Mouse (Mus musculus): ENCODE measurements at regions not wholly inside any gene's neighbourhood (a gene's known extent, or its start where the extent isn't known, plus 50 kb on each side); places are given as distances from the start of the nearest gene placed in this dataset.

GRCm38 (mm10) chr12:47466740-47467139 is 648.0 kb upstream of the Nova1 start:
- DNase-seq (ENCODE audit: low read depth, low spot score), result no peak
- H3K9ac ChIP-seq (ENCODE audit: insufficient read depth, low read depth, low read length, poor library complexity, severe bottlenecking), result no peak overlapping the region
- in situ Hi-C loops (cut with MboI; ENCODE audit: low sequenced_read_pairs in 2 of 2, unreplicated experiment in 2 of 2), result no loop called here
- no peak overlapping the region for H3K4me3 ChIP-seq (ENCODE audit: insufficient read depth in 1 of 2, low read depth in 1 of 2, low read length in 2 of 2, poor library complexity in 1 of 2, severe bottlenecking in 1 of 2)
- no peaks in the 10 kb centered on the region for H3K36me3 ChIP-seq (ENCODE audit: control insufficient read depth, insufficient read depth, low read length, poor library complexity, severe bottlenecking)
- H3K27ac ChIP-seq (ENCODE audit: insufficient read depth, low read depth, low read length, poor library complexity, severe bottlenecking), result no peak overlapping the region
- no peaks in the 10 kb centered on the region for H3K9me3 ChIP-seq (ENCODE audit: control insufficient read depth, insufficient read depth, low read depth, low read length)
- TF ChIP-seq MAFK (IDR thresholded peaks at IDR 0.05; ENCODE audit: insufficient read depth, low read depth, low read length), result no peak
- no peak for TF ChIP-seq CHD2 (IDR thresholded peaks at IDR 0.05; ENCODE audit: low read depth, low read length)
- no peak for TF ChIP-seq ZNF384 (IDR thresholded peaks at IDR 0.05; ENCODE audit: low read depth, low read length)
- TF ChIP-seq ZC3H11A (IDR thresholded peaks at IDR 0.05; ENCODE audit: borderline replicate concordance, low read depth, low read length), result no peak
- TF ChIP-seq HCFC1 (IDR thresholded peaks at IDR 0.05; ENCODE audit: borderline replicate concordance, insufficient read depth, low read length), result no peak
- no peaks in the 10 kb centered on the region for H3K4me1 ChIP-seq (ENCODE audit: control insufficient read depth in 2 of 2, insufficient read depth in 2 of 2, low read length in 2 of 2, poor library complexity in 1 of 2)

- Histone ChIP-seq H3K4me3 (ENCODE audit: insufficient read depth in 1 of 2, low read depth in 1 of 2, low read length in 2 of 2, poor library complexity in 1 of 2, severe bottlenecking in 1 of 2) (no peak overlapping the region), H3K27ac (ENCODE audit: insufficient read depth, low read depth, low read length, poor library complexity, severe bottlenecking) (no peak overlapping the region)
- in situ Hi-C loops (cut with MboI; ENCODE audit: low sequenced_read_pairs in 2 of 2, unreplicated experiment in 2 of 2), result no loop called here
These were observed 647.2 kb upstream of the Nova1 start for GRCm38 (mm10) chr12:47465924-47466323.

GRCm38 (mm10) chr12:47431669-47432068 is 612.9 kb upstream of the Nova1 start:
- Histone ChIP-seq H3K4me3 (ENCODE audit: insufficient read depth in 1 of 2, low read depth in 1 of 2, low read length in 2 of 2, poor library complexity in 1 of 2, severe bottlenecking in 1 of 2) (no peak overlapping the region), H3K9me3 (ENCODE audit: control insufficient read depth, insufficient read depth, low read depth, low read length) (no peaks in the 10 kb centered on the region), H3K36me3 (ENCODE audit: control insufficient read depth, insufficient read depth, low read length, poor library complexity, severe bottlenecking) (no peaks in the 10 kb centered on the region), H3K4me1 (ENCODE audit: control insufficient read depth in 2 of 2, insufficient read depth in 2 of 2, low read length in 2 of 2, poor library complexity in 1 of 2) (no peaks in the 10 kb centered on the region), H3K27ac (ENCODE audit: insufficient read depth, low read depth, low read length, poor library complexity, severe bottlenecking) (no peak overlapping the region), H3K9ac (ENCODE audit: insufficient read depth, low read depth, low read length, poor library complexity, severe bottlenecking) (no peak overlapping the region)
- no peak for TF ChIP-seq ZNF384 (IDR thresholded peaks at IDR 0.05; ENCODE audit: low read depth, low read length)
- TF ChIP-seq ZC3H11A (IDR thresholded peaks at IDR 0.05; ENCODE audit: borderline replicate concordance, low read depth, low read length), result no peak
- TF ChIP-seq MAFK (IDR thresholded peaks at IDR 0.05; ENCODE audit: insufficient read depth, low read depth, low read length), result no peak
- TF ChIP-seq CHD2 (IDR thresholded peaks at IDR 0.05; ENCODE audit: low read depth, low read length), result no peak
- TF ChIP-seq HCFC1 (IDR thresholded peaks at IDR 0.05; ENCODE audit: borderline replicate concordance, insufficient read depth, low read length), result no peak
- in situ Hi-C loops (cut with MboI; ENCODE audit: low sequenced_read_pairs in 2 of 2, unreplicated experiment in 2 of 2), result no loop called here
- DNase-seq (ENCODE audit: low read depth, low spot score), result no peak

More at GRCm38 (mm10) chr12:47465924-47466323, 647.2 kb upstream of the Nova1 start:
- H3K4me1 ChIP-seq (ENCODE audit: control insufficient read depth in 2 of 2, insufficient read depth in 2 of 2, low read length in 2 of 2, poor library complexity in 1 of 2), result no peaks in the 10 kb centered on the region
- no peaks in the 10 kb centered on the region for H3K9me3 ChIP-seq (ENCODE audit: control insufficient read depth, insufficient read depth, low read depth, low read length)
- H3K9ac ChIP-seq (ENCODE audit: insufficient read depth, low read depth, low read length, poor library complexity, severe bottlenecking), result no peak overlapping the region
- no peaks in the 10 kb centered on the region for H3K36me3 ChIP-seq (ENCODE audit: control insufficient read depth, insufficient read depth, low read length, poor library complexity, severe bottlenecking)
- no peak for DNase-seq (ENCODE audit: low read depth, low spot score)
- TF ChIP-seq ZNF384 (IDR thresholded peaks at IDR 0.05; ENCODE audit: low read depth, low read length) (no peak), CHD2 (IDR thresholded peaks at IDR 0.05; ENCODE audit: low read depth, low read length) (no peak)

GRCm38 (mm10) chr12:47412251-47412650 is 593.5 kb upstream of the Nova1 start:
- Histone ChIP-seq H3K36me3 (ENCODE audit: control insufficient read depth, insufficient read depth, low read length, poor library complexity, severe bottlenecking) (no peaks in the 10 kb centered on the region), H3K4me3 (ENCODE audit: insufficient read depth in 1 of 2, low read depth in 1 of 2, low read length in 2 of 2, poor library complexity in 1 of 2, severe bottlenecking in 1 of 2) (no peak overlapping the region), H3K9ac (ENCODE audit: insufficient read depth, low read depth, low read length, poor library complexity, severe bottlenecking) (no peak overlapping the region), H3K9me3 (ENCODE audit: control insufficient read depth, insufficient read depth, low read depth, low read length) (no peaks in the 10 kb centered on the region), H3K27ac (ENCODE audit: insufficient read depth, low read depth, low read length, poor library complexity, severe bottlenecking) (no peak overlapping the region), H3K4me1 (ENCODE audit: control insufficient read depth in 2 of 2, insufficient read depth in 2 of 2, low read length in 2 of 2, poor library complexity in 1 of 2) (no peaks in the 10 kb centered on the region)
- DNase-seq (ENCODE audit: low read depth, low spot score), result no peak
- no peak for TF ChIP-seq MAFK (IDR thresholded peaks at IDR 0.05; ENCODE audit: insufficient read depth, low read depth, low read length)
- in situ Hi-C loops (cut with MboI; ENCODE audit: low sequenced_read_pairs in 2 of 2, unreplicated experiment in 2 of 2), result no loop called here

- no peak overlapping the region for H3K27ac ChIP-seq (ENCODE audit: insufficient read depth, low read depth, low read length, poor library complexity, severe bottlenecking)
- no peak for TF ChIP-seq CHD2 (IDR thresholded peaks at IDR 0.05; ENCODE audit: low read depth, low read length)
- TF ChIP-seq HCFC1 (IDR thresholded peaks at IDR 0.05; ENCODE audit: borderline replicate concordance, insufficient read depth, low read length), result no peak
- TF ChIP-seq MAFK (IDR thresholded peaks at IDR 0.05; ENCODE audit: insufficient read depth, low read depth, low read length), result no peak
- no peak for TF ChIP-seq ZNF384 (IDR thresholded peaks at IDR 0.05; ENCODE audit: low read depth, low read length)
- no peak for TF ChIP-seq ZC3H11A (IDR thresholded peaks at IDR 0.05; ENCODE audit: borderline replicate concordance, low read depth, low read length)
- H3K36me3 ChIP-seq (ENCODE audit: control insufficient read depth, insufficient read depth, low read length, poor library complexity, severe bottlenecking), result no peaks in the 10 kb centered on the region
- no peaks in the 10 kb centered on the region for H3K9me3 ChIP-seq (ENCODE audit: control insufficient read depth, insufficient read depth, low read depth, low read length)
- no peak for DNase-seq (ENCODE audit: low read depth, low spot score)
- no peak overlapping the region for H3K9ac ChIP-seq (ENCODE audit: insufficient read depth, low read depth, low read length, poor library complexity, severe bottlenecking)
- H3K4me3 ChIP-seq (ENCODE audit: insufficient read depth in 1 of 2, low read depth in 1 of 2, low read length in 2 of 2, poor library complexity in 1 of 2, severe bottlenecking in 1 of 2), result no peak overlapping the region
- H3K4me1 ChIP-seq (ENCODE audit: control insufficient read depth in 2 of 2, insufficient read depth in 2 of 2, low read length in 2 of 2, poor library complexity in 1 of 2), result no peaks in the 10 kb centered on the region
- in situ Hi-C loops (cut with MboI; ENCODE audit: low sequenced_read_pairs in 2 of 2, unreplicated experiment in 2 of 2), result no loop called here
These were observed 587.8 kb upstream of the Nova1 start for GRCm38 (mm10) chr12:47406563-47406962.

All from ES-E14 (cell line).